Mouse (Mus musculus) gastrocnemius, adult 2 months (tissue): Measurements from ENCODE around the gene Il5ra. TPM values are rescaled to one million over a fixed set of nuclear protein-coding genes. Genes with fewer than 3 reads are reported as not detected.

Experiments used
- DNase-seq: peaks from one replicate; pipeline ENCODE4 v3.0.0; 2022
- H3K27ac ChIP-seq: fragments of 200-600 bp; 2 replicates; pipeline ENCODE4 v1.8.1; 2022; ENCODE audit warnings: mild to moderate bottlenecking
- H3K4me3 ChIP-seq: fragments of 200-600 bp; 2 replicates; pipeline ENCODE4 v1.8.1; 2022; ENCODE audit warnings: mild to moderate bottlenecking, moderate library complexity
- CTCF ChIP-seq: fragments of 200-600 bp; IDR thresholded peaks from 2 replicates; pipeline ENCODE4 v1.8.1; 2022; ENCODE audit warnings: antibody characterized with exemption, mild to moderate bottlenecking, moderate library complexity
- intact Hi-C: fragments of 180-260 bp; cut with DNase I; formaldehyde crosslinking; loops from one replicate; pipeline ENCODE4 v1.15.1; 2025
- total RNA-seq, 2 experiments: library from RNA; stranded (reverse); gene quantifications; 2 replicates each; pipeline ENCODE4 v1.2.3; 2021

Gene Il5ra
- total RNA-seq, 2 experiments from 2014 or later = not detected

- no peak for DNase-seq
- Histone ChIP-seq H3K27ac (no peak overlapping the region), H3K4me3 (no peak overlapping the region)
- TF ChIP-seq CTCF = no peak
- intact Hi-C loops = no loop called here
These were observed 11.8 kb upstream of the Il5ra start for GRCm38 (mm10) chr6:106760473-106761218.

DNA sequence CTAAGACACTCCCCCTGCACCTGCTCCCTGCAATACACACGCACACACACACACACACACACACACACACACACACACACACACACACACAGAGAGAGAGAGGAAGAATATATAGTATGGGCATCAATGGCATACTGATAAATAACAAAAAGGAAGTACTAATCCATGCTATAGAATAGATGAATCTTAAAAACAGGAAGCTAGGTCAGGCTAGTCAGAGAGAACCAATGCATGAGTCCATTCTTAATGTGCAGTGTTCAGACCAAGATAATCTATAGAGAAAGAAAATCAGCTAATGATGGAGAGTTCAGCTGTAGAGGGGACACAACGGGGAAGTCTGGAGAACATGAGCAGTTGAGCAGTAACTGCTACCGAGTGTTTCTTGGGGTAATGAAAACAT, 9.5 kb upstream of the Il5ra start:
- intact Hi-C loops = no loop called here
- no peak for DNase-seq
- Histone ChIP-seq H3K4me3 (no peak overlapping the region), H3K27ac (no peak overlapping the region)
- no peak for TF ChIP-seq CTCF

- no peak for DNase-seq
- intact Hi-C loops = no loop called here
- no peak overlapping the region for H3K4me3 ChIP-seq
- no peak overlapping the region for H3K27ac ChIP-seq
- no peak for TF ChIP-seq CTCF
These were observed 1.5 kb upstream of the Il5ra start for GRCm38 (mm10) chr6:106750291-106750690.

GRCm38 (mm10) chr6:106747804-106748203, 1.0 kb downstream of the Il5ra start:
- intact Hi-C loops = no loop called here
- H3K4me3 ChIP-seq = no peak overlapping the region
- no peak for DNase-seq
- H3K27ac ChIP-seq = no peak overlapping the region
- TF ChIP-seq CTCF = no peak

- H3K27ac ChIP-seq = no peak overlapping the region
- H3K4me3 ChIP-seq = no peak overlapping the region
- intact Hi-C loops = no loop called here
- TF ChIP-seq CTCF = no peak
- no peak for DNase-seq
These were observed 1.6 kb downstream of the Il5ra start for GRCm38 (mm10) chr6:106747251-106747650.

DNA sequence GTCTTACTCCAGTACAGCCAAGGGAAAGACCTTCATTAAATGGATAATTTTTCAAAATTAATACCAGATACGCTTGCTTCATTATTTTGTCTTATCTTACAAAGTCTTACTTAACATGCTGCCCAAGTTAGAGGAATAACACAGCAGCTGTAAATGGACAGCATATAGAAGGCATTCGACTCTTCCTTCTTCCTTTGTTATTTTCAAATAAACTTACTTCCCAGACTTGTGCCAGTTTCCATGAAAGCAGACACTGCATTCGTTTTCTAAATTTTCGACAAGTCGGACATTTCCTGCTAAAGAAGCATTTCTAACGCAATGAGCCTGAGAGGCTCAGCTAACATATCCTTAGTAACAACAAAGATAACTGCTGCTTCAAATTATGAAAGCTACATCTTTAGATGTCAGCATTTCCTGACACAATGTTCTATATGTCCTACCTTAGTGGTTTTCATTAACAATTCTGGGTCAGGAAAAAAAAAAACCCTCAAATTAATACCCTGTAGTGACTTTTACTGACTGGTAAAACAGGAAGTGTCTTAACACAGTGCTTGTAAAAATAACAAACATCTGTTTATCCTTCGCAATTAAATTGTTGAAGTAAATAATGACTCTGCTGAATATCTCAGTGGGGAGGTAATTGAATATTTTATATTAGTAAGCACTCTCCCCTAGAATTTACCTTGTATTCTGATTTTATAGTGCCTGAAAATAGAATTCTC, 3.0 kb downstream of the Il5ra start:
- no peak for DNase-seq

GRCm38 (mm10) chr6:106743556-106744233, 5.1 kb downstream of the Il5ra start:
- no peak for TF ChIP-seq CTCF
- intact Hi-C loops = no loop called here
- no peak overlapping the region for H3K27ac ChIP-seq
- no peak overlapping the region for H3K4me3 ChIP-seq
- DNase-seq = no peak

More for the DNA sequence above, 3.0 kb downstream of the Il5ra start:
- Histone ChIP-seq H3K27ac (no peak overlapping the region), H3K4me3 (no peak overlapping the region)
- no peak for TF ChIP-seq CTCF
- intact Hi-C loops = no loop called here

- H3K27ac ChIP-seq = no peak overlapping the region
- H3K4me3 ChIP-seq = no peak overlapping the region
- TF ChIP-seq CTCF = no peak
- DNase-seq = no peak
- intact Hi-C loops = no loop called here
These were observed 8.5 kb downstream of the Il5ra start for GRCm38 (mm10) chr6:106740244-106740825.

DNA sequence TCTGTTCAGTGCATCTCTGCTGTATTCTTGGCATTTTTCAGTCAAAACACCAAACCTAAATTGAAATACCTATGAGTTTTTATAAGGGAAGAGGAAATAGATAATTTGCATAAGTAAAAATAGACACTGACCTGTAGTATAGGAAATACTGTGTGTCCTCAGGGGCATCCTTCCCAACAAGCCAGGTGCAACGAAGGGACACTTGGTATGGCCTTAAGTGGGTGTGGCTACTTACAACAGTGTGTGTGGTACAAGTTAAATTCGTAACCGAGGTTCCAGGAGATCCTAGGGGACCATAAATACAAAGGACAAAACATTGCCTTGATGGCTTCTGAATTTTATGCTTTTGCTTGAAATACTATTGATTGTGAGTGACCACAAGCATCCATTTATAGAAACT, 10.6 kb downstream of the Il5ra start:
- Histone ChIP-seq H3K4me3 (no peak overlapping the region), H3K27ac (no peak overlapping the region)
- no peak for DNase-seq
- TF ChIP-seq CTCF = no peak
- intact Hi-C loops = no loop called here

GRCm38 (mm10) chr6:106732563-106732962, 16.3 kb downstream of the Il5ra start:
- Histone ChIP-seq H3K27ac (no peak overlapping the region), H3K4me3 (no peak overlapping the region)
- intact Hi-C loops = no loop called here
- DNase-seq = no peak
- no peak for TF ChIP-seq CTCF

DNA sequence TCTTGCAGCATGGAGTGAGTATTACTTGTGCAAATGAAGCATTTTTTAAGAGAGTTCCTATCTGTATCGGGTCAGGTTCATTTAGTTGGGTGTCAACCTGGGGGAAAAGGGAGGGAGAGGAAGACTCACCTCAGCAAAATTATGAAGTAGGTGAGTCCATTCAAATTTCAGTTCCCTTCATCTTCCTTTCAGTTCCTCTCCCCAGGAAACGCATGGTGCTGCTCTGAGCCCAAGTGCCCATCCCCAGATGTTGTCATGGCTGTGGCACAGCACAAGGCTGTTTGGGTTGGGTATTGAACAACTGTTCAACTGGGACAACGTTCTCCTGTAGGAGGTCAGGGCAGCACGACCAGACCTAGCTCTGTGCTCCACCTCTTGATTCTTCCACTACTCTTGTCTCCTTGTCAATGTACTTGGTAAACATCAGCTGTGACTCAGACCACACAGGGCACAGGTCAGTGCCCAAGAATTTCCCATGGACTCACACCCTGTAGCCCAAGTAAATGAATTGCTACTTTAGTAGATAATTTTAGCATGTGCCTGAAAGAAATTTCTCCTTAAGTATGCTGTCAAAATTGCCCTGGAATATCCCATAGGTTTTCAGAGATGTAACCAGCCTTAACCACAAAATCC, 19.0 kb downstream of the Il5ra start:
- intact Hi-C loops = no loop called here
- H3K4me3 ChIP-seq = no peak overlapping the region
- no peak overlapping the region for H3K27ac ChIP-seq
- no peak for TF ChIP-seq CTCF
- no peak for DNase-seq

- no peak for DNase-seq
- intact Hi-C loops = no loop called here
- Histone ChIP-seq H3K27ac (no peak overlapping the region), H3K4me3 (no peak overlapping the region)
- no peak for TF ChIP-seq CTCF
These were observed 21.1 kb downstream of the Il5ra start for GRCm38 (mm10) chr6:106727703-106728102.

DNA sequence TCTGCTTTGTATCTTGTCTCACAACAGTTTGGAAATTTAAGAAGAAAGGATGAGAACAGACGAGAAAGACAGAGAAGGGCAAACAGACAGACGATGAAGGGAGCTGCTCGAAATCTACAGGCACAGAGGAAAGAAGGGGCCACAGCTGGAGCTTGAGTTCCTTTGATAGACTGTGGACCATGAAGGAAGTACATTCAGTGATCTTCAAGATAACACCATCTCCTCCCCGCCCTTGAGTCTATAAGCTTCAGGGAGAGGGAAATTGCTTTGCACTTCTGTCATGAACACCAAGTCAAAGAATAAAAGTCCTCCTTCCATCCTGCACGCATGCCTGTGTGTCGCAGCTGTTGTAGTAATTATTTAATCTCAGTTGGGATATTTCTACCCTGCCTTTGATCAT, 22.8 kb downstream of the Il5ra start:
- DNase-seq = no peak
- no peak overlapping the region for H3K4me3 ChIP-seq
- no peak for TF ChIP-seq CTCF
- intact Hi-C loops = no loop called here
- no peak overlapping the region for H3K27ac ChIP-seq
